Mouse (Mus musculus) MEL (cell line): Measurements from ENCODE around the gene St3gal2. TPM values are rescaled to one million over a fixed set of nuclear protein-coding genes. Genes with fewer than 3 reads are reported as not detected.
A peak's percentile ranks its signal among the peaks of the same experiment; 100 is the strongest.

Experiments
- DNase-seq: peaks from one replicate; pipeline ENCODE4 v3.0.0; 2011; ENCODE audit warnings: low read depth, low spot score
- H3K27ac ChIP-seq: 2 replicates; pipeline ENCODE4 v1.5.1; 2012; ENCODE audit warnings: low read depth, mild to moderate bottlenecking, control low read depth, low read length, moderate library complexity; ENCODE audit not compliant: control insufficient read depth
- H3K27me3 ChIP-seq, 2 experiments: fragments of 150-350 bp in 1 of 2; sonication (generic) in 1 of 2; 2 replicates each; pipeline ENCODE4 v1.6.1; 2012; ENCODE audit warnings: low read length in 2 of 2, mild to moderate bottlenecking in 2 of 2, improper control_type of control experiment in 1 of 2, moderate library complexity in 1 of 2; ENCODE audit not compliant: insufficient read depth in 2 of 2, control insufficient read depth in 1 of 2
- H3K36me3 ChIP-seq, 2 experiments: 2 replicates each; pipeline ENCODE4 v1.6.1; 2012 to 2014; ENCODE audit warnings: low read length in 2 of 2, improper control_type of control experiment in 1 of 2, inconsistent platforms in 1 of 2, mild to moderate bottlenecking in 1 of 2; ENCODE audit not compliant: insufficient read depth in 2 of 2, control insufficient read depth in 1 of 2
- H3K4me1 ChIP-seq, 2 experiments: fragments of 150-350 bp in 1 of 2; sonication (generic) in 1 of 2; 2 replicates each; pipeline ENCODE4 v1.6.1; 2012; ENCODE audit warnings: low read length in 2 of 2, improper control_type of control experiment in 1 of 2, mild to moderate bottlenecking in 1 of 2; ENCODE audit not compliant: insufficient read depth in 2 of 2, control insufficient read depth in 1 of 2
- H3K4me3 ChIP-seq, 2 experiments: fragments of 150-350 bp in 1 of 2; sonication (generic) in 1 of 2; 2 replicates each; pipeline ENCODE4 v1.5.1; 2012; ENCODE audit warnings: low read depth in 2 of 2, low read length in 2 of 2, mild to moderate bottlenecking in 2 of 2, moderate library complexity in 2 of 2, control low read depth in 1 of 2, improper control_type of control experiment in 1 of 2; ENCODE audit not compliant: control insufficient read depth in 1 of 2, insufficient read depth in 1 of 2
- H3K79me2 ChIP-seq: 2 replicates; pipeline ENCODE4 v1.6.1; 2012; ENCODE audit warnings: mild to moderate bottlenecking, low read length, moderate library complexity; ENCODE audit not compliant: control insufficient read depth, poor library complexity, insufficient read depth
- H3K9ac ChIP-seq: 2 replicates; pipeline ENCODE4 v1.6.1; 2012; ENCODE audit warnings: low read depth, mild to moderate bottlenecking, control low read depth, low read length, moderate library complexity; ENCODE audit not compliant: control insufficient read depth, poor library complexity, severe bottlenecking
- H3K9me3 ChIP-seq: fragments of 150-350 bp; sonication (generic); replicated peaks from 2 replicates; pipeline ENCODE4 v1.6.1; 2012; ENCODE audit warnings: mild to moderate bottlenecking, low read length, improper control_type of control experiment, moderate library complexity; ENCODE audit not compliant: insufficient read depth
- CHD1 ChIP-seq: IDR thresholded peaks from 2 replicates; pipeline ENCODE4 v1.6.1; 2012; ENCODE audit warnings: low read depth, mild to moderate bottlenecking, inconsistent platforms, low read length, improper control_type of control experiment
- CHD2 ChIP-seq: IDR thresholded peaks from 2 replicates; pipeline ENCODE4 v1.6.1; 2011; ENCODE audit warnings: low read length, improper control_type of control experiment
- CTCF ChIP-seq, 3 experiments: IDR thresholded peaks in 2 of 3; conservative IDR thresholded peaks in 1 of 3; 2 replicates each; pipeline ENCODE4 v1.5.1; 2011 to 2012; ENCODE audit warnings: low read length in 3 of 3, low read depth in 2 of 3, mild to moderate bottlenecking in 2 of 3, improper control_type of control experiment in 1 of 3, inconsistent platforms in 1 of 3, mixed read lengths in 1 of 3, moderate library complexity in 1 of 3; ENCODE audit not compliant: control insufficient read depth in 1 of 3, insufficient read depth in 1 of 3, poor library complexity in 1 of 3, severe bottlenecking in 1 of 3
- E2F4 ChIP-seq: IDR thresholded peaks from 2 replicates; pipeline ENCODE4 v1.6.1; 2011; ENCODE audit warnings: low read depth, low read length, improper control_type of control experiment, borderline replicate concordance
- ELF1 ChIP-seq: IDR thresholded peaks from 2 replicates; pipeline ENCODE4 v1.6.1; 2014; ENCODE audit warnings: low read depth, mild to moderate bottlenecking, inconsistent platforms, low read length, improper control_type of control experiment, moderate library complexity
- EP300 ChIP-seq, 2 experiments: IDR thresholded peaks; 2 replicates each; pipeline ENCODE4 v1.6.1; 2011; ENCODE audit warnings: improper control_type of control experiment in 2 of 2, low read length in 2 of 2, low read depth in 1 of 2, mild to moderate bottlenecking in 1 of 2
- ETS1 ChIP-seq: IDR thresholded peaks from 2 replicates; pipeline ENCODE4 v1.6.1; 2012; ENCODE audit warnings: low read depth, mild to moderate bottlenecking, inconsistent platforms, low read length, improper control_type of control experiment, moderate library complexity
- GATA1 ChIP-seq: IDR thresholded peaks from 2 replicates; pipeline ENCODE4 v1.6.1; 2011; ENCODE audit warnings: low read depth, low read length, improper control_type of control experiment
- HCFC1 ChIP-seq: IDR thresholded peaks from 2 replicates; pipeline ENCODE4 v1.6.1; 2012; ENCODE audit warnings: low read depth, mild to moderate bottlenecking, inconsistent platforms, low read length, improper control_type of control experiment, moderate library complexity
- JUND ChIP-seq: IDR thresholded peaks from 2 replicates; pipeline ENCODE4 v1.6.1; 2011; ENCODE audit warnings: low read depth, mild to moderate bottlenecking, improper control_type of control experiment, low read length
- KAT2A ChIP-seq: conservative IDR thresholded peaks from 2 replicates; pipeline ENCODE4 v1.6.1; 2012; ENCODE audit warnings: low read depth, low read length, improper control_type of control experiment, inconsistent platforms
- MAZ ChIP-seq: IDR thresholded peaks from 2 replicates; pipeline ENCODE4 v1.6.1; 2012; ENCODE audit warnings: low read depth, mild to moderate bottlenecking, inconsistent platforms, low read length, improper control_type of control experiment
- MXI1 ChIP-seq: IDR thresholded peaks from 2 replicates; pipeline ENCODE4 v1.6.1; 2011; ENCODE audit warnings: mild to moderate bottlenecking, low read depth, low read length, improper control_type of control experiment
- MYB ChIP-seq: IDR thresholded peaks from 2 replicates; pipeline ENCODE4 v1.6.1; 2011; ENCODE audit warnings: mild to moderate bottlenecking, low read depth, low read length, improper control_type of control experiment
- MYC ChIP-seq: IDR thresholded peaks from 2 replicates; pipeline ENCODE4 v1.6.1; 2011; ENCODE audit warnings: low read depth, mild to moderate bottlenecking, low read length, improper control_type of control experiment, moderate library complexity
- NELFE ChIP-seq: IDR thresholded peaks from 2 replicates; pipeline ENCODE4 v1.6.1; 2011; ENCODE audit warnings: low read depth, low read length, improper control_type of control experiment
- NRF1 ChIP-seq: IDR thresholded peaks from 2 replicates; pipeline ENCODE4 v1.6.1; 2014; ENCODE audit warnings: low read depth, mild to moderate bottlenecking, inconsistent platforms, low read length, improper control_type of control experiment, moderate library complexity; ENCODE audit not compliant: poor library complexity, insufficient read depth, severe bottlenecking
- POLR2A ChIP-seq, 2 experiments: IDR thresholded peaks; 2 replicates each; pipeline ENCODE4 v1.6.1; 2011 to 2012; ENCODE audit warnings: low read length in 2 of 2, mild to moderate bottlenecking in 2 of 2, control low read depth in 1 of 2, improper control_type of control experiment in 1 of 2, low read depth in 1 of 2, moderate library complexity in 1 of 2; ENCODE audit not compliant: control insufficient read depth in 1 of 2, insufficient read depth in 1 of 2, poor library complexity in 1 of 2
- POLR2AphosphoS2 ChIP-seq: IDR thresholded peaks from 2 replicates; pipeline ENCODE4 v1.6.1; 2011; ENCODE audit warnings: low read length, improper control_type of control experiment
- RAD21 ChIP-seq: IDR thresholded peaks from 2 replicates; pipeline ENCODE4 v1.6.1; 2011; ENCODE audit warnings: mild to moderate bottlenecking, low read depth, low read length, improper control_type of control experiment
- RCOR1 ChIP-seq: IDR thresholded peaks from 2 replicates; pipeline ENCODE4 v1.6.1; 2012; ENCODE audit warnings: low read depth, mild to moderate bottlenecking, inconsistent platforms, low read length, improper control_type of control experiment
- SIN3A ChIP-seq: IDR thresholded peaks from 2 replicates; pipeline ENCODE4 v1.6.1; 2012; ENCODE audit warnings: low read length, improper control_type of control experiment, inconsistent platforms
- SMC3 ChIP-seq: IDR thresholded peaks from 2 replicates; pipeline ENCODE4 v1.6.1; 2011; ENCODE audit warnings: low read depth, low read length, improper control_type of control experiment
- TAL1 ChIP-seq: IDR thresholded peaks from 2 replicates; pipeline ENCODE4 v1.6.1; 2012; ENCODE audit warnings: mild to moderate bottlenecking, inconsistent platforms, low read length, moderate library complexity, mixed read lengths
- TBP ChIP-seq: IDR thresholded peaks from 2 replicates; pipeline ENCODE4 v1.8.0; 2011; ENCODE audit warnings: low read depth, low read length, improper control_type of control experiment
- TCF12 ChIP-seq: IDR thresholded peaks from 2 replicates; pipeline ENCODE4 v1.6.1; 2014; ENCODE audit warnings: low read depth, mild to moderate bottlenecking, inconsistent platforms, low read length, improper control_type of control experiment, moderate library complexity
- UBTF ChIP-seq: IDR thresholded peaks from 2 replicates; pipeline ENCODE4 v1.6.1; 2012; ENCODE audit warnings: low read depth, mild to moderate bottlenecking, inconsistent platforms, low read length, improper control_type of control experiment, moderate library complexity, borderline replicate concordance; ENCODE audit not compliant: insufficient read depth
- USF1 ChIP-seq: IDR thresholded peaks from 2 replicates; pipeline ENCODE4 v1.6.1; 2014; ENCODE audit warnings: low read depth, mild to moderate bottlenecking, inconsistent platforms, low read length, improper control_type of control experiment, moderate library complexity
- USF2 ChIP-seq, 2 experiments: IDR thresholded peaks; 2 replicates each; pipeline ENCODE4 v1.6.1; 2011 to 2012; ENCODE audit warnings: improper control_type of control experiment in 2 of 2, low read length in 2 of 2, borderline replicate concordance in 1 of 2, inconsistent platforms in 1 of 2, low read depth in 1 of 2, mild to moderate bottlenecking in 1 of 2; ENCODE audit not compliant: insufficient read depth in 1 of 2
- ZC3H11A ChIP-seq: IDR thresholded peaks from 2 replicates; pipeline ENCODE4 v1.6.1; 2012; ENCODE audit warnings: low read depth, mild to moderate bottlenecking, inconsistent platforms, low read length, improper control_type of control experiment
- ZKSCAN1 ChIP-seq: IDR thresholded peaks from 2 replicates; pipeline ENCODE4 v1.6.1; 2012; ENCODE audit warnings: low read depth, mild to moderate bottlenecking, inconsistent platforms, low read length, improper control_type of control experiment, moderate library complexity
- ZMIZ1 ChIP-seq: IDR thresholded peaks from 2 replicates; pipeline ENCODE4 v1.6.1; 2012; ENCODE audit warnings: low read depth, mild to moderate bottlenecking, inconsistent platforms, low read length, improper control_type of control experiment, moderate library complexity
- ZNF384 ChIP-seq: IDR thresholded peaks from 2 replicates; pipeline ENCODE4 v1.6.1; 2012; ENCODE audit warnings: low read depth, mild to moderate bottlenecking, inconsistent platforms, low read length, improper control_type of control experiment
- polyA plus RNA-seq, 2 experiments: library from polyadenylated mRNA; stranded (reverse) in 1 of 2; unstranded in 1 of 2; fragments of >175 nt in 1 of 2; fragments of >200 nt in 1 of 2; gene quantifications; 2 replicates each; pipeline versions ENCODE4 v1.2.1 to v1.2.4; 2012; ENCODE audit warnings: low replicate concordance in 2 of 2, low read depth in 1 of 2; ENCODE audit not compliant: insufficient read length in 2 of 2, insufficient read depth in 1 of 2, missing spikeins in 1 of 2
- total RNA-seq: library from RNA; depleted of rRNA; stranded (reverse); fragments of 300-350 nt; gene quantifications from 2 replicates; pipeline ENCODE4 v1.2.3, GENCODE M21; 2012

The St3gal2 gene
- total and polyA plus RNA-seq, 3 experiments, result 5.2 to 18.0 TPM; not detected in 1

DNA sequence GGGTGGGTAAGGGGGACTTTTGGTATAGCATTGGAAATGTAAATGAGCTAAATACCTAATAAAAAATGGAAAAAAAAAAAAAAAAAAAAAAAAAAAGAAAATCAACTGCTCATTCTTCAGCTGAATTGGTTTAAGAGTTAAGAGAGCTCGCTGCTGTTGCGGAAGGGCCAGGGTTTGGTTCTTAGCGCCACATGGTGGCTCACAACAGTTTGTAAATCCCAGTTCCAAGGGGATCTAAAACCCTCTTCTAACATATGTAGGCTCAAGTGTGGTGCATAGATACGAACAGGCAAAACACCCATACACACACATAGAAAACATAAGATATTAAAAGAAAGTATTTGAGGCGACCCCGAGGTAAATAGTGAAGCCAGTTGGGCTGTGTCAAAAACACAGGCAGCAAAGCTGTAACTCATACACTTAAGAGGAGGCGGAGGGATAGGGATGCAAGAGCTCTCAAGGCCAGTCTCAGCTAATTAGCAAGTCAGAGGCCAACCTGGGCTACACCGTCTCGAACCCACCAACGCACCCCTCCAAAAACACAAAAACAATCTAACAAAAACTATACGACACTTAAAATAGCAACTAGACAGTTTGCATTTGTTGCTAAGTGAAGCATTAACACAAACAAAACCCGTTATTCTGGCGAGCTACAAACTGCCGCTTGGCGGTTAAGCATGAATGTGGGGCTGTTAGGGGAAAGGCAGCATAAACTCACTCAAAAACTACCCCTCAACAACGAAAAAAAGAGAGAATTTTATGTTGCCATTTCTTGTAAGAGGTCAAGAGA lies 77.1 kb downstream of the St3gal2 start:
- Histone ChIP-seq H3K36me3 (peaks cover 11% of the 10 kb centered on the region in 2 experiments), H3K4me3 (peak overlapping the region; percentile 69 to 82), H3K9me3 (no peaks in the 10 kb centered on the region), H3K79me2 (peaks cover 28% of the 10 kb centered on the region), H3K27me3 (no peaks in the 10 kb centered on the region), H3K4me1 (peaks cover 0 to 5% of the 10 kb centered on the region in 2 experiments; a peak in 2 of 4 replicates), H3K9ac (peak overlapping the region; percentile 74), H3K27ac (peak overlapping the region; percentile 99)
- no peak for TF ChIP-seq ZKSCAN1
- no peak for TF ChIP-seq USF1
- TF ChIP-seq TBP, result no peak
- peak in 2 of 3 experiments; percentile 18 to 32; a peak in 2 of 6 replicates for TF ChIP-seq CTCF (IDR thresholded peaks at IDR 0.05 in 2 of 3, conservative IDR thresholded peaks at IDR 0.05 in 1 of 3; ENCODE audit: control insufficient read depth in 1 of 3, insufficient read depth in 1 of 3, low read depth in 2 of 3, low read length in 3 of 3, poor library complexity in 1 of 3, severe bottlenecking in 1 of 3)
- TF ChIP-seq SIN3A, result no peak
- TF ChIP-seq RCOR1, result no peak
- TF ChIP-seq ZNF384, result no peak
- no peak for TF ChIP-seq NELFE
- no peak for TF ChIP-seq ELF1
- no peak for TF ChIP-seq UBTF
- TF ChIP-seq HCFC1, result no peak
- no peak for TF ChIP-seq TCF12
- no peak for TF ChIP-seq JUND
- TF ChIP-seq POLR2AphosphoS2, result no peak
- TF ChIP-seq E2F4, result no peak
- no peak for TF ChIP-seq KAT2A
- no peak for TF ChIP-seq USF2 (IDR thresholded peaks at IDR 0.05; ENCODE audit: borderline replicate concordance in 1 of 2, insufficient read depth in 1 of 2, low read depth in 1 of 2, low read length in 2 of 2)
- TF ChIP-seq EP300 (IDR thresholded peaks at IDR 0.05; ENCODE audit: low read depth in 1 of 2, low read length in 2 of 2), result no peak
- no peak for TF ChIP-seq NRF1
- TF ChIP-seq MAZ, result no peak
- TF ChIP-seq POLR2A (IDR thresholded peaks at IDR 0.05; ENCODE audit: control insufficient read depth in 1 of 2, insufficient read depth in 1 of 2, low read depth in 1 of 2, low read length in 2 of 2, poor library complexity in 1 of 2), result no peak
- peak; percentile 37 for TF ChIP-seq RAD21
- TF ChIP-seq MYB, result no peak
- TF ChIP-seq MYC, result no peak
- TF ChIP-seq ETS1, result no peak
- no peak for TF ChIP-seq TAL1
- TF ChIP-seq ZMIZ1, result no peak
- TF ChIP-seq SMC3, result peak; percentile 38
- TF ChIP-seq CHD1, result 0 out of 2 replicates have a peak, but pooled peaks have one; percentile 10
- TF ChIP-seq GATA1, result no peak
- TF ChIP-seq ZC3H11A, result 0 out of 2 replicates have a peak, but pooled peaks have one; percentile 17
- TF ChIP-seq CHD2, result no peak
- no peak for TF ChIP-seq MXI1
- DNase-seq, result peak; percentile 55
